Mouse (Mus musculus): Measurements from ENCODE around the gene Mycbpap. TPM values are rescaled to one million over a fixed set of nuclear protein-coding genes. Genes with fewer than 3 reads are reported as not detected.

Gene Mycbpap
- polyA plus RNA-seq, 1 experiment from 2014 or later = 3.6 TPM

- Histone ChIP-seq H3K9ac (no peak overlapping the region), H3K27ac (no peak overlapping the region), H3K27me3 (no peaks in the 10 kb centered on the region), H3K4me1 (peaks cover 24% of the 10 kb centered on the region; the same call in 1 of the 2 replicates), H3K36me3 (no peaks in the 10 kb centered on the region), H3K9me3 (no peaks in the 10 kb centered on the region), H3K4me2 (no peak overlapping the region), H3K4me3 (no peak overlapping the region)
- WGBS = 43% methylated on average over 3 of the region's 3 CpGs
- no peak for ATAC-seq (ENCODE audit: insufficient number of reproducible peaks, insufficient read depth, low FRiP score, low TSS enrichment, low read depth)
Observed at GRCm38 (mm10) chr11:94528879-94529278, 7.3 kb upstream of the Mycbpap start.

- H3K9me3 ChIP-seq = no peaks in the 10 kb centered on the region
- 27% methylated on average over 9 of the region's 9 CpGs for WGBS
- H3K9ac ChIP-seq = no peak overlapping the region
- H3K27me3 ChIP-seq = no peaks in the 10 kb centered on the region
- no peak overlapping the region for H3K4me2 ChIP-seq
- H3K27ac ChIP-seq = peak overlapping the region; percentile 41; the same call in 1 of the 2 replicates
- no peak; the same call in 1 of the 2 replicates for ATAC-seq (ENCODE audit: insufficient number of reproducible peaks, insufficient read depth, low FRiP score, low TSS enrichment, low read depth)
- H3K36me3 ChIP-seq = no peaks in the 10 kb centered on the region
- no peak overlapping the region for H3K4me3 ChIP-seq
- peaks cover 24% of the 10 kb centered on the region for H3K4me1 ChIP-seq
Observed at GRCm38 (mm10) chr11:94526171-94526879, 4.8 kb upstream of the Mycbpap start.

- no peaks in the 10 kb centered on the region for H3K36me3 ChIP-seq
- ATAC-seq (ENCODE audit: insufficient number of reproducible peaks, insufficient read depth, low FRiP score, low TSS enrichment, low read depth) = no peak
- H3K4me3 ChIP-seq = no peak overlapping the region
- no peak overlapping the region for H3K4me2 ChIP-seq
- no peak overlapping the region for H3K27ac ChIP-seq
- WGBS = 48% methylated on average over 9 of the region's 9 CpGs
- no peaks in the 10 kb centered on the region for H3K27me3 ChIP-seq
- peaks cover 12% of the 10 kb centered on the region for H3K4me1 ChIP-seq
- H3K9me3 ChIP-seq = 0 out of 2 replicates have a peak, but pooled peaks cover 7% of the 10 kb centered on the region
- H3K9ac ChIP-seq = no peak overlapping the region
Observed at GRCm38 (mm10) chr11:94513452-94513851, 8.1 kb downstream of the Mycbpap start.

GRCm38 (mm10) chr11:94508976-94509375 is 12.6 kb downstream of the Mycbpap start:
- Histone ChIP-seq H3K27me3 (no peaks in the 10 kb centered on the region), H3K36me3 (no peaks in the 10 kb centered on the region), H3K9ac (no peak overlapping the region), H3K4me1 (peaks cover 7% of the 10 kb centered on the region), H3K27ac (no peak overlapping the region), H3K4me2 (no peak overlapping the region), H3K4me3 (no peak overlapping the region), H3K9me3 (0 out of 2 replicates have a peak, but pooled peaks cover 7% of the 10 kb centered on the region)
- WGBS = 93% methylated on average over 10 of the region's 10 CpGs
- ATAC-seq (ENCODE audit: insufficient number of reproducible peaks, insufficient read depth, low FRiP score, low TSS enrichment, low read depth) = no peak

- no peak overlapping the region for H3K4me3 ChIP-seq
- WGBS = 74% methylated on average over 8 of the region's 8 CpGs
Observed at GRCm38 (mm10) chr11:94501482-94501881, 20.1 kb downstream of the Mycbpap start.

GRCm38 (mm10) chr11:94500362-94500761 is 21.2 kb downstream of the Mycbpap start:
- H3K27ac ChIP-seq = peak overlapping the region; percentile 88; the same call in 1 of the 2 replicates

More at GRCm38 (mm10) chr11:94501482-94501881, 20.1 kb downstream of the Mycbpap start:
- Histone ChIP-seq H3K4me1 (peaks cover 44% of the 10 kb centered on the region), H3K9ac (no peak overlapping the region), H3K36me3 (no peaks in the 10 kb centered on the region), H3K27me3 (peaks cover 8% of the 10 kb centered on the region), H3K27ac (no peak overlapping the region), H3K4me2 (no peak overlapping the region), H3K9me3 (no peaks in the 10 kb centered on the region)
- ATAC-seq (ENCODE audit: insufficient number of reproducible peaks, insufficient read depth, low FRiP score, low TSS enrichment, low read depth) = no peak

GRCm38 (mm10) chr11:94499661-94500152 is 21.8 kb downstream of the Mycbpap start, which contains the start of gene Epn3:
TSS of gene Epn3 (minus strand) at chr11:94499974.
- Histone ChIP-seq H3K4me2 (peak within 1 kb of the TSS; percentile 81), H3K9ac (peak within 1 kb of the TSS; percentile 70), H3K4me1 (peaks cover 44% of the 10 kb centered on the region), H3K9me3 (no peaks in the 10 kb centered on the region), H3K27me3 (peaks cover 8% of the 10 kb centered on the region), H3K36me3 (no peaks in the 10 kb centered on the region), H3K4me3 (peak within 1 kb of the TSS; percentile 43), H3K27ac (peak within 1 kb of the TSS; percentile 88)
- ATAC-seq (ENCODE audit: insufficient number of reproducible peaks, insufficient read depth, low FRiP score, low TSS enrichment, low read depth) = 0 out of 2 replicates have a peak, but pooled peaks have one; percentile 40
- under 1% methylated on average over 26 of the region's 26 CpGs for WGBS

More at GRCm38 (mm10) chr11:94500362-94500761, 21.2 kb downstream of the Mycbpap start:
- ATAC-seq (ENCODE audit: insufficient number of reproducible peaks, insufficient read depth, low FRiP score, low TSS enrichment, low read depth) = no peak
- Histone ChIP-seq H3K9me3 (no peaks in the 10 kb centered on the region), H3K27me3 (peaks cover 8% of the 10 kb centered on the region), H3K4me2 (peak overlapping the region; percentile 81), H3K9ac (peak overlapping the region; percentile 70; the same call in 1 of the 2 replicates), H3K4me3 (peak overlapping the region; percentile 43; the same call in 1 of the 2 replicates), H3K36me3 (no peaks in the 10 kb centered on the region), H3K4me1 (peaks cover 44% of the 10 kb centered on the region)
- 20% methylated on average over 8 of the region's 8 CpGs for WGBS

- 7% methylated on average over 2 of the region's 2 CpGs for WGBS
- Histone ChIP-seq H3K36me3 (no peaks in the 10 kb centered on the region), H3K4me1 (peaks cover 44% of the 10 kb centered on the region), H3K27me3 (peaks cover 9% of the 10 kb centered on the region), H3K4me3 (peak overlapping the region; percentile 43), H3K9ac (peak overlapping the region; percentile 70), H3K4me2 (peak overlapping the region; percentile 81), H3K9me3 (no peaks in the 10 kb centered on the region), H3K27ac (peak overlapping the region; percentile 88)
- ATAC-seq (ENCODE audit: insufficient number of reproducible peaks, insufficient read depth, low FRiP score, low TSS enrichment, low read depth) = 0 out of 2 replicates have a peak, but pooled peaks have one; percentile 10
Observed at GRCm38 (mm10) chr11:94499035-94499434, 22.5 kb downstream of the Mycbpap start.

- no peaks in the 10 kb centered on the region for H3K9me3 ChIP-seq
- H3K9ac ChIP-seq = peak overlapping the region; percentile 70
- peaks cover 44% of the 10 kb centered on the region for H3K4me1 ChIP-seq
- H3K27me3 ChIP-seq = peaks cover 13% of the 10 kb centered on the region
- H3K36me3 ChIP-seq = no peaks in the 10 kb centered on the region
- peak overlapping the region; percentile 88 for H3K27ac ChIP-seq
- 15% methylated on average over 19 of the region's 19 CpGs for whole genome bisulfite sequencing
- ATAC-seq (ENCODE audit: insufficient number of reproducible peaks, insufficient read depth, low FRiP score, low TSS enrichment, low read depth) = no peak; the same call in 1 of the 2 replicates
- H3K4me3 ChIP-seq = peak overlapping the region; percentile 43
- peak overlapping the region; percentile 81 for H3K4me2 ChIP-seq
Observed at GRCm38 (mm10) chr11:94498093-94498996, 23.2 kb downstream of the Mycbpap start.

GRCm38 (mm10) chr11:94495415-94495814 is 26.1 kb downstream of the Mycbpap start:
- H3K27me3 ChIP-seq = peaks cover 19% of the 10 kb centered on the region
- no peaks in the 10 kb centered on the region for H3K36me3 ChIP-seq
- 81% methylated on average over 3 of the region's 3 CpGs for WGBS
- ATAC-seq (ENCODE audit: insufficient number of reproducible peaks, insufficient read depth, low FRiP score, low TSS enrichment, low read depth) = no peak
- H3K4me1 ChIP-seq = peaks cover 49% of the 10 kb centered on the region
- H3K9ac ChIP-seq = no peak overlapping the region
- no peak overlapping the region for H3K27ac ChIP-seq
- H3K4me2 ChIP-seq = no peak overlapping the region
- no peaks in the 10 kb centered on the region for H3K9me3 ChIP-seq
- H3K4me3 ChIP-seq = no peak overlapping the region

GRCm38 (mm10) chr11:94491749-94492099 is 29.8 kb downstream of the Mycbpap start:
- Histone ChIP-seq H3K9me3 (no peaks in the 10 kb centered on the region), H3K27me3 (peaks cover 12% of the 10 kb centered on the region; the same call in 1 of the 2 replicates), H3K4me1 (peaks cover 20% of the 10 kb centered on the region), H3K27ac (no peak overlapping the region), H3K36me3 (no peaks in the 10 kb centered on the region), H3K4me2 (peak overlapping the region; percentile 81), H3K4me3 (peak overlapping the region; percentile 61), H3K9ac (peak overlapping the region; percentile 81)
- no peak for ATAC-seq (ENCODE audit: insufficient number of reproducible peaks, insufficient read depth, low FRiP score, low TSS enrichment, low read depth)
- WGBS = 65% methylated on average over 7 of the region's 7 CpGs

Measured in embryonic facial prominence, embryonic 13.5 days (tissue).